Comparison of ENCODE assay signal across 21 mouse cellular contexts in the genomic region with DNA sequence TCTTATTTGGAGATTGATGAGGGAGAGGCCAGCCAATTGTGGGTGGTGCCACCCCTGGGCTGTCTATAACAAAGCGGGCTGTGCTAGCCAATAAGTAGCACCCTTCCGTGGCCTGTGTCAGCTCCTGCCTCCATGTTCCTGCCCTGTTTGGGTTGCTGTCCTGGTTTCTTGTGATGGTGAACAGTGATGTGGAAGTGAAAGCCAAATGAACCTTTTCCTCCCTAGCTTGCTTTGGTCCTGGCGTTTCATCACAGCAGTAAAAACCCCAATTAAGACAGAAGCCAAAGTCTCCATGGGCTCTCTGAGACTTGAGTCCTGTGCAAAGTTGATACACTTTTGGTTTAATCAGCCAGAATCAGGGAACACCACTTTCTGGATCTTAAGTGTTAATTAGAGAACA.
DNase-seq lines count a peak whose midpoint lies in the region; ATAC-seq and TF ChIP-seq lines count a peak whose summit lies in the region.
"Had no signal": no experiment of that assay in that cellular context is flagged by ENCODE, and none has a peak within 500 bp of the region (broad histone marks: within the 10 kb centered on the region; RNA-seq: fewer than 3 reads in every experiment).

No protein-coding gene starts in this region.

- 90% methylated on average over 3 of the region's 3 CpGs for WGBS in liver, embryonic 11.5 days
- 79% methylated on average over 3 of the region's 3 CpGs for WGBS in liver, embryonic 12.5 days (ENCODE audit: insufficient replicate concordance)
- 97% methylated on average over 3 of the region's 3 CpGs for WGBS in midbrain, embryonic 11.5 days
- 95% methylated on average over 3 of the region's 3 CpGs for WGBS in midbrain, embryonic 16.5 days
- 90% methylated on average over 3 of the region's 3 CpGs for WGBS in heart, adult 2 months

- no peaks in the 10 kb centered on the region for H3K4me1 ChIP-seq in liver, embryonic 11.5 days (replicated peaks; ENCODE audit: control insufficient read depth, insufficient read depth, low read length)
- peaks cover 5% of the 10 kb centered on the region for H3K4me1 ChIP-seq in liver, embryonic 12.5 days
- H3K4me1 ChIP-seq in midbrain, embryonic 11.5 days (ENCODE audit: control insufficient read depth, insufficient read depth, low read length): no peaks in the 10 kb centered on the region
- H3K4me1 ChIP-seq in midbrain, embryonic 16.5 days (ENCODE audit: control insufficient read depth, insufficient read depth, low read length): no peaks in the 10 kb centered on the region
- no peaks in the 10 kb centered on the region; the same call in 1 of the 2 replicates for H3K4me1 ChIP-seq in heart, adult 2 months (ENCODE audit: control insufficient read depth, insufficient read depth, low read length)

- no peak overlapping the region for H3K27ac ChIP-seq in liver, embryonic 11.5 days (ENCODE audit: low read depth, low read length)
- no peak overlapping the region for H3K27ac ChIP-seq in liver, embryonic 12.5 days
- H3K27ac ChIP-seq in midbrain, embryonic 11.5 days (ENCODE audit: low read depth, low read length): no peak overlapping the region
- no peak overlapping the region for H3K27ac ChIP-seq in midbrain, embryonic 16.5 days (ENCODE audit: low read length)
- no peak overlapping the region for H3K27ac ChIP-seq in heart, adult 2 months

- H3K9me3 ChIP-seq in liver, embryonic 11.5 days (ENCODE audit: control insufficient read depth, low read length): no peaks in the 10 kb centered on the region
- no peaks in the 10 kb centered on the region for H3K9me3 ChIP-seq in liver, embryonic 12.5 days (replicated peaks)
- no peaks in the 10 kb centered on the region for H3K9me3 ChIP-seq in midbrain, embryonic 11.5 days (ENCODE audit: control insufficient read depth, low read length)
- no peaks in the 10 kb centered on the region for H3K9me3 ChIP-seq in midbrain, embryonic 16.5 days (replicated peaks; ENCODE audit: control insufficient read depth, low read length, poor library complexity, severe bottlenecking)
- H3K9me3 ChIP-seq: G1E had no signal

- peak; percentile 11 for DNase-seq in liver, embryonic 11.5 days (ENCODE audit: low spot score)
- peak; percentile 62 for DNase-seq in midbrain, embryonic 11.5 days (ENCODE audit: low spot score, missing footprints)
- no peak for DNase-seq in heart, adult 2 months
- DNase-seq: adrenal gland, adult 2 months; adrenal gland, adult 8-10 months; adrenal gland, postnatal 10 days; adrenal gland, postnatal 14 days; adrenal gland, postnatal 25 days; adrenal gland, postnatal 36 days; B cell, adult 2 months; cerebellum, adult 11 months; cerebellum, adult 11-12 months; cerebellum, adult 18-20 months had no signal

- H3K4me2 ChIP-seq in liver, embryonic 11.5 days: no peak overlapping the region
- no peak overlapping the region for H3K4me2 ChIP-seq in liver, embryonic 12.5 days
- no peak overlapping the region for H3K4me2 ChIP-seq in midbrain, embryonic 11.5 days
- H3K4me2 ChIP-seq in midbrain, embryonic 16.5 days (ENCODE audit: low read length): no peak overlapping the region

- no peak for TF ChIP-seq POLR2A in heart, adult 2 months (IDR thresholded peaks at IDR 0.05; ENCODE audit: insufficient read depth, low read depth, low read length)

- no peaks in the 10 kb centered on the region for H3K36me3 ChIP-seq in liver, embryonic 11.5 days (ENCODE audit: control insufficient read depth, insufficient read depth, low read length)
- no peaks in the 10 kb centered on the region for H3K36me3 ChIP-seq in liver, embryonic 12.5 days
- H3K36me3 ChIP-seq in midbrain, embryonic 11.5 days (ENCODE audit: control insufficient read depth, insufficient read depth, low read length): no peaks in the 10 kb centered on the region
- no peaks in the 10 kb centered on the region for H3K36me3 ChIP-seq in midbrain, embryonic 16.5 days (ENCODE audit: control insufficient read depth, insufficient read depth, low read length)
- H3K36me3 ChIP-seq in heart, adult 2 months (ENCODE audit: control insufficient read depth, insufficient read depth, low read length): no peaks in the 10 kb centered on the region
- H3K36me3 ChIP-seq: G1E had no signal

- TF ChIP-seq EP300 in heart, adult 2 months (IDR thresholded peaks at IDR 0.05; ENCODE audit: insufficient read depth, low read depth, low read length): no peak

- TF ChIP-seq CTCF in heart, adult 2 months (IDR thresholded peaks at IDR 0.05): no peak

- no peaks in the 10 kb centered on the region for H3K27me3 ChIP-seq in liver, embryonic 11.5 days (replicated peaks; ENCODE audit: control insufficient read depth, insufficient read depth, low read length)
- H3K27me3 ChIP-seq in liver, embryonic 12.5 days (replicated peaks): no peaks in the 10 kb centered on the region
- no peaks in the 10 kb centered on the region for H3K27me3 ChIP-seq in midbrain, embryonic 11.5 days (ENCODE audit: control insufficient read depth, insufficient read depth, low read length)
- no peaks in the 10 kb centered on the region for H3K27me3 ChIP-seq in midbrain, embryonic 16.5 days (ENCODE audit: control insufficient read depth, insufficient read depth, low read depth, low read length)
- no peaks in the 10 kb centered on the region for H3K27me3 ChIP-seq in heart, adult 2 months (ENCODE audit: control insufficient read depth, insufficient read depth, low read length)
- H3K27me3 ChIP-seq: CH12.LX, Patski had no signal

- no peak overlapping the region for H3K4me3 ChIP-seq in liver, embryonic 11.5 days (ENCODE audit: low read depth, low read length)
- H3K4me3 ChIP-seq in liver, embryonic 12.5 days: no peak overlapping the region
- H3K4me3 ChIP-seq in midbrain, embryonic 11.5 days (ENCODE audit: low read depth, low read length): no peak overlapping the region
- H3K4me3 ChIP-seq in midbrain, embryonic 16.5 days (ENCODE audit: low read depth, low read length): no peak overlapping the region
- H3K4me3 ChIP-seq in heart, adult 2 months: no peak overlapping the region

- no peak for ATAC-seq in liver, embryonic 11.5 days (replicated peaks; ENCODE audit: low FRiP score)
- ATAC-seq in liver, embryonic 12.5 days: no peak
- no peak for ATAC-seq in midbrain, embryonic 11.5 days (ENCODE audit: low FRiP score)
- no peak for ATAC-seq in midbrain, embryonic 16.5 days
- peak; percentile 55; the same call in 1 of the 2 replicates for ATAC-seq in granulocyte monocyte progenitor cell, adult 5-6 weeks (replicated peaks; ENCODE audit: poor library complexity, severe bottlenecking)
- ATAC-seq: activated CD4-positive, CD25-positive, alpha-beta regulatory T cell, adult 4 months; CD4-positive, CD25-positive, alpha-beta regulatory T cell, adult 4 months; Patski had no signal

- no peaks in the 10 kb centered on the region for H3K79me2 ChIP-seq in heart, adult 2 months (replicated peaks; ENCODE audit: control insufficient read depth, insufficient read depth, low read length)

- no peak overlapping the region for H3K9ac ChIP-seq in liver, embryonic 11.5 days (ENCODE audit: low read depth, low read length)
- no peak overlapping the region for H3K9ac ChIP-seq in liver, embryonic 12.5 days
- no peak overlapping the region for H3K9ac ChIP-seq in midbrain, embryonic 11.5 days (ENCODE audit: low read length)
- no peak overlapping the region for H3K9ac ChIP-seq in midbrain, embryonic 16.5 days (ENCODE audit: low read depth, low read length)
- H3K9ac ChIP-seq in heart, adult 2 months (ENCODE audit: low read depth, low read length): no peak overlapping the region

- intact Hi-C loops in heart, adult 2 months (cut with DNase I): no loop called here

Comparison
In these comparisons a context has a peak if more than half of its experiments do, and no peak if none do; other contexts are left out.
1. DNase-seq: peak in liver, embryonic 11.5 days (single experiment) and midbrain, embryonic 11.5 days (single experiment); none in heart, adult 2 months (0 of 2).